Mouse (Mus musculus): ENCODE data around the gene Rsg1. TPM values are rescaled to one million over a fixed set of nuclear protein-coding genes. Genes with fewer than 3 reads are reported as not detected.

Gene Rsg1
- polyA plus RNA-seq, 1 experiment: 2.6 TPM

DNA sequence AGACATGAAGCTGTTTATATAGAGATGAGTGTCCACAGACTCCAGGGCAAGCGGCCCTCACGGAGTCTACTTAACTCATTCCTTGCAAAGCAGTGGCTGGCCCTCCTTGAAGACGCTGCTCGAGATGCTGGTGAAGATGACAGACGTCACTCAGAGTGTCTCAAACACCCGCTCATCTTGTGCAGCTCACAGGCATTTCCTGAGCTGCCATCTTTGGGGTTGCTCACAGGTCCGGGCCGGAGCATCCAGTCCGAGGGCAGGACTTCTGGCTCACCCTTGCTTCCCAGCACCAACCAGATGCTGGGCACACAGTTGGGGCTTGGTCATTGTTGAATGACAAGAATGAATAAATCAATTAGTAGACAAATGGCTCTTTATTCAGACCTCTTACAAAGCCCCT lies 864 bp upstream of the Rsg1 start:
- no peak for DNase-seq (ENCODE audit: low spot score)

DNA sequence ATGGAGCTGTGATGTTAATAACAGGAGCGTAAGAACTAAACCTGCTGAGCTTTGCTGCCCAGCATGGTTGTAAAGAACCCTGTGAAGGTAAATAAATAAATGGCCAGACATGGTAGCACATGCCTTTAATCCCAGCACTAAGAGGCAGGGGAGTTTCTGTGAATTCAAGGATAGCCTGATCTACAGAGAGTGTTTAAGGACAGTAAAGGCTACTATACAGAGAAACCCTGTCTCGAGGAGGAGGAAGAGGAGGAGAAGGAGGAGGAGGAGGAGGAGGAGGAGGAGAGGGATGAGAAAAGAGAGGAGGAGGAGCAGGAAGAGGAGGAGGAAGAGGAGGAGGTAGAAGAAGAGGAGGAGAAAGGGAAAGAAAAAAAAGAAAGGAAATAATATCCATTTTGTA lies 414 bp upstream of the Rsg1 start:
- no peak for DNase-seq (ENCODE audit: low spot score)

DNA sequence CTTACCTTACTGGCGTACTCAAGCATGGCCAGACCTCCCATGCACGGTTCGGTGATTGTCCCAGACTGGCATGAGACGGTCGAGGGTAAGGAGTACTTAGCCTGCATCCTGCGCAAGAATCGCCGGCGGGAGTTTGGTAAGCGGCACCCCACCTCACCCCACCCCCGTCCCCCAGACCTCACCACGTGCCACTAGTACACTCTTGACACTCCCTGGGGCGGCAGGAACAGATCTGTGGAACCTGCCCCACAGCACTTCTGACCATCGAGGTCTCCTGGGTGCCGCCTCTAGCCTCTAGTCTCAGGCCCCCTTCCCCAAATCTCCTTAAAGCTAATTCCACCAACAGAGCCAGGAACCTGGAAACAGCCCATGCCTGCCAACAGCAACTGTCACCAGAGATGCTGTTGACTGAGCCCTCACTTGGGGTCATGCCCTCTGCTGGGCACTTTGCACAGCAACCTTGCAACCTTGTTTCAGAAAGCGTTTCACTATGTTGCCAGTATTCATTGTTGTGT lies 638 bp downstream of the Rsg1 start:
- DNase-seq (ENCODE audit: low spot score): no peak

DNA sequence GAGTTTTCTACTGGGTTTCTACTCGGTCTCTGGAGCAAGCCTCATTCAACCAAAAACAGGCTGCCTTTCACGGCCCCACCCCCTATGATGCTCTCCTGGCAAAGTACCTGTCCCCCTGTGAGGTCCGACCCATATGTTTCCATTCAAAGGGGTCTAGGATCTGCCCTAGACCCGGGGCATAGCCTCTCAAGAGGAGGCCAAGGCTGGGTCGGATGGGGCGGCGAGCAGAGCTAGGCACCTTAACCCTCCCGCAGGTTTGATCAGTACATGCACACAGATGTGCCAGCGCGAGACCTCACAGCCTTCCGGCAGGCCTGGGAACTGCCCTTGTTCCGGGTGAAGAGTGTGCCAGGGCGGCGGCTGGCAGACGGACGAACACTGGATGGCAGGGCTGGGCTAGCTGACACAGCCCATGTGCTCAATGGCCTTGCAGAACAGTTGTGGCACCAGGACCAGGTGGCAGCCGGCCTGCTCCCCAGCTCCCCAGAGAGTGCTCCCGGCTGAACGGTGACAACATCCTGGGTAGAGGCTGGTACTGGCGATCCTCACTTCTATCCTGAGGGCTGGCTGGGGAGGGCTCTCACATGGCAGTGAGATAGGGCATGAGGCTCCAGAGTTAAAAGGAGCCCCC lies 5.9 kb downstream of the Rsg1 start:
- DNase-seq (ENCODE audit: low spot score): no peak

DNA sequence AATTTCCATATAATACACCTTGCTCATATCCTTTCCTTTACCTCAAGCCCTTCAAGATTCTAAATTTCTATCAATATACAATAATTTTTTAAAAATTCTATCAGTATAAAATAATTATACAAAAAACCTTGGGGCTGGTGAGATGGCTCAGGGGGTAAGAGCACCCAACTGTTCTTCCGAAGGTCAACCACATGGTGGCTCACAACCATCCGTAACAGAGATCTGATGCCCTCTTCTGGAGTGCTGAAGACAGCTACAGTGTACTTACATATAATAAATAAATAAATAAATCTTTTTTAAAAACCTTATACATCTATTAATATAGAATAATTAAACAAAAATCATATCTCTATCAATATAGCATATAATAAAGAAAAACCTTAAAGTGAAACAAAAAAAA lies 8.1 kb downstream of the Rsg1 start:
- no peak for DNase-seq (ENCODE audit: low spot score)

DNA sequence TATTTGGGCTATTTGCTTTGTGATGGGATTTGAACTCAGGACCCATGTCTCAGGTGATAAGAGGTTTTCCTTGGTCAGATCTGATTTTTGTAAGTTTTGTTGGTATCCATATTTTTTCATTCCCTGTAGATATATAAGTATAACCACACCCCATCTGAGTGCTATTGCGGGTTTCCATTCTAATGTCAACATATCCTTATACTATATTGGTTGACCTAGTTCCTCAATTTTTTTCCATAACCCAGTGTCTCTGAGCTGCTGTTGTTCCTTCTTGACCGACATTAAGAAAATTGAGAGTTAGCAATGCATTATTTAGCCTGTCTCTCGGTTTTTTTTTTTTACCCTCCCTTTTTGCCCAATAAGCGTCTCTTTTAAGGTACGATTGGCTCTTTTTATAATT lies 9.0 kb downstream of the Rsg1 start:
- DNase-seq (ENCODE audit: low spot score): no peak

DNA sequence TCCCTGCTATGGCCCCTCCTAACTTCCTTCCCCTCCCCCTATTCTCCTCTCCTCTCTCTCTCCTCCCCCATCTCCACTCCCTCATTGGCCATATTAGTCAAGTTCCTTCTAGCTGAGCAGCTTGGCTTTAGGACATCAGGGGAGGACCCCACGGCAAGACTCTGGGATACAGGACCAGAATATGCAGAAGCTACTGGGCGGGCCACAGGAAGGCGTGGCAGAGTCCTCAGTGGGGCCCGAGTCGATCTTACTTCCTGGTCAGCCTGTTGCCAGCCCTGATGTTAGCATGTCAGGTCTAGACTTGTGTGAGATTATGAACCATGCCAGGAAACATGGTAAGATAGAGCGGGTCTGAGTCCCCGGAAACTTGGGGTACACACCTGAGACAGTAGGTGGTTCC lies 14.9 kb downstream of the Rsg1 start:
- no peak for DNase-seq (ENCODE audit: low spot score)

DNA sequence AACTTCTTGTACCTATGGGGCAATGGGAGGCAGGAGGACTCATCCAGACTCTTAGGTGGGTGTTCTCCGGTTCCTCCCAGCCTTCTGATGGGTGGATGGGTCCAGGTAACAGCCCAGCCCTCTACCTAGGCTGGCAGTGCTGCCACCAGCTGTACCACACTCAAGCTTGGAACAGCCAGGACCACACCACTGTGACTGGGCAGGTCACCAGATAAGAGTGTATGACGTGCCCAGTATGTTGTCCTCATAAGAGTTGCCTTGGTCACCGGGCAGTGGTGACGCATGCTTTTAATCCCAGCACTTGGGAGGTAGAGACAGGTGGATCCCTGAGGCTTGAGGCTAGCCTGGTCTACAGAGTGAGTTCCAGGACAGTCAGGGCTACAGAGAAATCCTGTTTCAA lies 19.4 kb downstream of the Rsg1 start:
- DNase-seq (ENCODE audit: low spot score): no peak

DNA sequence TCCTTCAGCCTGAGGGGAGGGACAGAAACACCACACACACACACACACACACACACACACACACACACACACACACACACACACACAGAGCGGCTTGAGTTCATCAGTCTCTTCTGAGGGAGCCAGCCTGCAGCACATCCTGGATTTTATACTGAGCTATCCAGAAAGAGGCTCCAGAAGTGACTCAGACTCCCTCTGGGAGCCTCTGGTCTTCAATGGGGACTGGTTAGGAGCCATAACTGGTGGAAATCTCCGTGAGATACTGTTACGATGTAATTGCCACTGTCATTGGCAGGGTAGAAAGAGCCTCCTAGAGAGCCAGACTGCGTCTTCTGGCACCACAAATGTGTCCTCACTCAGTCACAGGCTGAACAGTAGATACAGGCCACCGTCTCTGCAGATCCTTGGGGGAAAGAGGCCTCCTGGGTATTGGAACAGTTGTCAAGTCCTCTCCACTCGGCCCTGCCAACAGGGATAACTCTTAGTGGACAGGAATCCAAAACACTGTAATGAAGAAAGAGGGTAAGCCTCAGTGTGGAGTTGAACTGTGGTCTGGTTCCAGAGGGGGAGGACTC lies 21.9 kb downstream of the Rsg1 start:
- DNase-seq (ENCODE audit: low spot score): no peak

DNA sequence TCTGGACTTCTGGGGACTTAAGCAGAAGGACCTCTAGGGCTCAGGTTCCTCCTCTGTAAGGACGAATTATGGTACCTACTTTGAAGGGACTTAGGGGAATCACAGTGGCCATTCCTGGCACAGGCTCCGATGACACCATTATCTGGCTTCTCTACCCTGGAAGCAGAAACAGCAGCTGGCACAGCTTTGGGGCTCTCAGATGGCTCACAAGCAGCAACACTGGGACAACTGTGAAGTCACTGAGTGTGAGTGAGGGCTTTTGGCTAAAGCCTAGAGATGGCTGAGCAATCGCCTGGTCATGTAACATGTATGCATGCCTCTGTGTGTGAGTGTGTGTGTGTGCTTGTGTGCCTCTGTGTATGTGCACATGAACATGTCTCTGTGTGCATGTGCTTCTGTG lies 23.1 kb downstream of the Rsg1 start:
- DNase-seq (ENCODE audit: low spot score): no peak

DNA sequence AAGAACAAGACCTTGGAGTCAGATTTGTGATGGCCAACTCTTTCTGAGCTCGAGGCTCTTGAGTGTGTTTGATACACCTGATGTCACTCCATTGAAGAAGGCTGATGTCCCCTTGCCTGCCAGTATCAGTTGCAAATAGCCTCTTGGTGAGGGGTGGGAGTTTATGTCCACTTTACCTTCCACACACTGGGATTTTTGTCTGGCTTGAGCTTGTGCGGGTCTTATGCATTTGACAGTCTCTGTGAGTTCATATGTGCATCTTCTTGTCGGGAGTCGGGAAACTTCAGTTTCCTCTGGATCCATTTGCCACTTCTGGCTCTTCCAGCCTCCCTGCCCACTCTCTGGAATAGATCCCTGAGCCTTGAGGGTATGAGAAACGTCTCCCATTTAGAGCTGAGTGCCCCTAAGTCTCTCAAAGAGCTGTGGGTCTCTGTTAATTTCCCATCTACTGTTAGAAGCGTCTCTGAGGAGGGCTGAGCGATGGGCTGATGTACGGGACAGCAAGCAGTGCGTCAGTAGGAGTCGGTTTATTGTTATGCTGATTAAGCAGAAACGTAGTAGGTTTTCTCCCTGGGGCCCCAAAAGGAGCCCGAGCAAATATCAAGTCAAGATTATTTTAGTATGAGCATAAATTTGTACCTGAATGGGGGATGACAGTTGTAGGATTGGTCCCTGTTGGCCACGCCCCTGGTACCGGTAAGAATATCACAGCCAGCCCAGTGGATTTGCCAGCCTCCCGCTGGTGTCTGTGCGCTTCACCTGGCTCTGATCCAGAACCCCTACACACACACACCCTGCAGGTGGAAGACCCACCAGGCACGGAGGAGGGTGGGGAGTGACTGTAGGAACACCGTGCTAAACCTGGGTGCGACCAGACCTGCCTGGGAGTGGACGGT lies 25.0 kb downstream of the Rsg1 start:
- DNase-seq (ENCODE audit: low spot score): no peak

DNA sequence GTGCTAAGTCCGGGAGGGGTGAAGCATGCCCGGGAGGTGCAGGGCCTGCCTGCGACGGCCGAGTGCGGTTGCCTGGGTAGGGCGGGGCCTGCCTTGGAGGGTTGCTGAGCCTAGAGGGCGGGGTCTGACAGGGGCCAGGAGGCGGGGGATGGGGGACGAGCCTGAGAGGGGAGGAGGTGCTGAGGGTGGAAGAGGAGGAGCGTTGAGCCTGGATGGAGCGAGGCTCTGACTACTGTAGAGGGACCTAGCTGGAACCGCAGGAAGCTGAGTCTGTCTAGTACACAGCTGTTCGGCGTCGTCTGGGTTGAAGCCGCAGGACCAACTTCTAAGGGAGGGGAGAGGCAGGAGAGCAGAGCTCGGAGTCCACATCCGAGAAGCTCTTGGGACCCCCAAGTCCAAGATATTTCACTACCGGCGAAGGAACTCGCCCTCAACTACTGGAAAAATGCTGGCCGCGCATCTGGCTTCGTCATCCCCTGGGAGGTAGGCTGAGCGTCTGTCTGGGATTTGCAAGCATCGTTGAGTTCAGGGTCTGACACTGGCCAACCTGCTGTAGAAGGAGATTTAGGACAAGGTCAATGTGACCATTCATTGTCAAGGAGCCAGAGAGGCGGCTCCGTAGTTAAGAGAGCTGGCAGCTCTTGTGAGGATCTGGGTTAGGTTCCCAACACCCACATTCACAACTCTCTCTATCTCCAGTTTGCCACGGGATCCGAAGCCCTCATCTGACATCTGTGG lies 25.8 kb downstream of the Rsg1 start, which contains the start of gene Arhgef19:
Gene Arhgef19 (plus strand): TSS at position 112 of the 738 bp plus-strand sequence.
- DNase-seq (ENCODE audit: low spot score): peak; percentile 81

DNA sequence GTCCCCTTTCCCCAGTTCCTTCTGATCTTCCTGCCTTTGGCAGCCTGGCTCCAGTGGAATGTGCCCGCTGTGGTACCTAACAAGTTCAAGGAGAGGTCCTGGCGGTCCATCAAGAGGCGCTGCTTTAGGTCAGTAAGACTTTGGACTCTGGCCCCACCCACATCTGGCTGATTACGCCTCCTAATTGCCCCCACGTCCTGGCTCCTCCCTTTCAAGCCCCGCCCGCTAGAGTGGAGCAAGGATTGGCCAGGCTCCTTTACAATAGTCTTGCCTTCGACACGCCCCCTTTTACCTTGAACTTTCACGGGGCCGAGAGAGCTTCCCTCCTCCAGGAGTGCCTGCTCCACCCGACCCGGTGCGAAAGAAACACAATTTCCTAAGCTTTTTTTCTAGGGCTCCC lies 26.9 kb downstream of the Rsg1 start:
- DNase-seq (ENCODE audit: low spot score): no peak

DNA sequence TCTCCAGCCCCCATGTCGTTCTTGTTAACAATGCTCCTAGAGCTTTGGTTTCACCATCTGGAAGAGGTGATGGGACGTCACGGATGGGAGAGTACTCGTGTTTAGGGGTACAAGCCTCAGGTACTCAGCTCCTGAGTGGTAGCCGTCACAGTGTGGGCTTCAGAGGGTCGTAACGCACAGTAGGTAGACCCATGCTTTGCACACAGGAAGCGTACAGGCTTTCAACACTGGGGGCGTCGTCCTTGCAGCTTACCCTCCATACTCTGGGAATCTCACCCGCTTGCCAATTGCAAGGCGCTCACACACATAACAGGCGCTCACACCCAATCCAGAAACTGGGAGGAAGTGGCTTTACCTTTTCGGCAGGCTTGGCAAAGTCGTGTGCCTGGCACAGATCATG lies 28.1 kb downstream of the Rsg1 start:
- no peak for DNase-seq (ENCODE audit: low spot score)

DNA sequence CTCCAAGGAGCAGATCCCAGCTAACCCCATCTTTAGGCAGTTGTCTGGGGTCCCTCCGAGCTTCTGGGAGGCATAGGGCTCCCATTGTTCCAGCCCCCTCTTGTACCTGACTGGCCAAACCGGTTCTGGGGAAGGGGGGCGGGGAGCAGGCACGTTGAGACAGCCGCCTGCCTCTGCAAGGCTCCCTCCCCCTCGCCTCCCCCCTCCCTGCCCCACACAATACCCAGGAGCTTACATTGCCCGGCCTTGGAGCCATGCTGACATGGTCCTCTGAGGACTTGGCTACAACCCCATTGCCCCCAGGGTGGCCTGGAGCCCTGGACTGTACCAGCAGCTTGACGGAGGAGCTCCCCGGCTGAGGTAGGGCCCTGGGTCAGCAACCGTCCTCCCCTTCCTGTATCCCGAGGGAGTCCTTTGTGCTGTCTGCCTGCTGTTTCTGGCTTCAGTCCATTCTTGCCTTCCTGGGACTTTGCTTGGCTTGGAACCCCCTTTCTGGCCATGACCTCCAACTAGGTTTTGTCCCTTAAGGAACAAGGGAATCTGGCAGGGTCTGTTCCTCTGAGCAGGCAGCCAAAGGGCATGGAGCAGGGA lies 29.0 kb downstream of the Rsg1 start:
- no peak for DNase-seq (ENCODE audit: low spot score)

DNA sequence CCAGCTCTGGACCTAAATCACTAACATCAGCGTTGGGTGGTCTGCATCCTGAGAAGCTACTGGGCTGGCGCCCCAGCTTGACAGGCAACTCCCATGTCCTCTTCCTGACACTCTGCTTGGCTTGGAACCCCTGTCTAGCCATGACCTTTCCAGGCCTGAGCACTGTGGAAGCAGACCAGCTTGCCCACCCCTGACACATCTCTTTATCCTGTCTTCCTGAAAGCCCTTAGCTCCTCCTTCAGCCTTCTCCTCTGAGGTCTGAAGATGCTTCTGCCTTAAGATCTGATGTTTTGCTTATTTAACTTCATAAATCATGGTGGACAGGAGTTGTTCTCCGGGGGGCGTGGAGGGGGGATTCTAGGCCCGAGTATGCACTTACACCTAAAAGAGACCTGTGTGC lies 29.9 kb downstream of the Rsg1 start:
- DNase-seq (ENCODE audit: low spot score): no peak

DNA sequence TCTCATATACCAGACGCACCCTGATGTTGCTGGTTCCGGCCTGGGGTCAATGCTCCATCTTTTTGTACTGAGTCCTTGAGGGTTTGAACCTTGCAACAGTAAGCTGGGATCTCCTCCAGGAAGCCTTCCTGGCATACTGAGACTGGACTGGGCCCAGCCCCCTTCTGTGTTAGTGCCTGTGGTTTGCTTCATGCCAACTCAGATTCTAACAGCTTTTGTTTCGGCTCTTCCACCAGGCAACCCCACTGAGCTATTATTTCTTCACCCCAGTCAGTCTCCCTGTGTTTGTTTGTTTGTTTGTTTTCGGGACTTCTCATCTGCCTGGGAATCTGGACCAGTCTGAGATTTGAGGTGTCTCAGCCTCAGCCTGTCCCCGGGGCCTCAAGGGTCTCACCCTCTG lies 30.6 kb downstream of the Rsg1 start:
- no peak for DNase-seq (ENCODE audit: low spot score)

DNA sequence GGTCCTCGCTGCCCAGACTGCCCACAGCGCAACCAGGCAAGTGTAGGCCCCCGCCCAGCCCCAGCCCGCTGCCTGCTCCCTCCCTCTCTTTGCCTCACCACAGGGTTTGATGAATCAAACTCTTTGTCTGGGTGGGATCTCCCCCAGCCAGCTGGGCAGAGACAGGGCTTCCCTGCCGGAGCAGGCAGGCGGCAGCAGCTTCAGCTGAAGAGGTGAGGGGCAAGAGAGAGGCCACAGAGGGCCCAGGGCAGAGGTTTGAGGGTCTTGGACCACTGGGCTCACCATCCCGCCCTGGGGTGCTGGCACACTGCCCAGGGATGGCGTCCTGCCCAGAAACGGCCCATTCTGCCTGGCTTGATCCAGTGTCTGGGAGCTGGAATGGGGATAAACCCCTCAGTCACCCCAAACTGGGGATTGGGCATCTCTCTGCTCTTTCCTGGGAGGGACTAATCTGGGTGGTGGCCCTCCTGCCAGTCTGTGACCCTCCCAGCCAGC lies 31.2 kb downstream of the Rsg1 start:
- no peak for DNase-seq (ENCODE audit: low spot score)

DNA sequence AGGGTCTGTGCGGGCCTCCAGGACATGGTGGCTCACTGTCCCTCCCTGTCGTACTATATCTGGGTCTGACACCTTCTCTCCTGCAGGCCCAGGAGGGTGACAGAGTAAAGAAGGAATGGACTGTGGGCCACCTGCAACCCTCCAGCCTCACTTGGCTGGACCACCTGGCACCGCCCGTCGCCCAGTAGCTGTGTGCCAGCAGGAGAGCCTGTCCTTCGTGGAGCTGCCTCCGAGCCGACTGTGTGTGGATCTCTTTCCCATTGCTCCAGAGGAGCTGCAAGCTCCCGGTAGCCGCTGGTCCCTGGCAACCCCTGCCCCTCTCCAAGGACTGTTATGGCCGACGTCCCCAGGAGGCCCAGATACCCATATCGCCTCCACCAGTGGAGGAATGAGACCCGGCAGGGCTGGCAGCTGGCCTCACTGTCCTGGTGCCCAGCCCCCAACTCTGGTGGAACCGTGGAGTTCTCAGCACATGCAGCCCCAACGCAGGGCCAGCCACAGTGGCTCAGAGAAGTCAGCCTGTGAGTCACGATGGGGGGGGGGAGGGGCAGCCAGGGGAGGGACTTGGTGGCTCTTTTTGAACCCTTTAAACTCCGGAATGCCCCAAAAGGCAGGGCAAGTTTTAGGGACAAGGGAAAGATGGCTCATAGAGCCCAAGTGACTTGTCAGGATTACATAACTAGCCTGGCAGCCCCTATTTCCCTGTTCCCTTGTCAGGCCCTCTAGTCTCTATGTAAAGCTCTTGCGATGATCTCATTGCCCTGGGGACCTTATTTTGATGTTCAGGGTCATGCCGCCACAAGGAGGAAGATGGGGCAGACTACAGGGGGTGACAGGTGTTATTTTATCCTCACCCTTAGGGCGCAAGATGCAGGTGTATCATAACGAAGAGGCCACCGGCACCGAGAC lies 32.6 kb downstream of the Rsg1 start:
- DNase-seq (ENCODE audit: low spot score): no peak

DNA sequence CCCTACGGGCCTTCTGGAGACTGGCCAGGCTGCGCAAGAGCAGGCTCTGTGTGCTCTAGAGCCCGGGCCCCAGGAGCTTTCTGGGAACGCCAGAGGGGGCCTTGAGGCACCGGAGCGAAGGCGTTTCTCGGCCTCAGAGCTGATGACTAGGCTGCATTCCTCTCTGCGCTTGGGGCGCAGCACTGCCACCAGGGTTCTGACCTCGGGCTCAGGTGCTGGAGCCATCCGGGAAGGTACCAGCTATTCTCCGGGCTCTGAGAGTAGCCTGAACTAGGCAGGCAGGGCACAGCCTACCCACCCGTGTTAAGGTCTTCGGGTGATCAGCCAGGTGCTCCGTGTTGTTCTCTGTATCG lies 33.2 kb downstream of the Rsg1 start:
- no peak for DNase-seq (ENCODE audit: low spot score)
